Mouse (Mus musculus): ENCODE measurements at regions not wholly inside any gene's neighbourhood (a gene's known extent, or its start where the extent isn't known, plus 50 kb on each side); places are given as distances from the start of the nearest gene placed in this dataset.

DNA sequence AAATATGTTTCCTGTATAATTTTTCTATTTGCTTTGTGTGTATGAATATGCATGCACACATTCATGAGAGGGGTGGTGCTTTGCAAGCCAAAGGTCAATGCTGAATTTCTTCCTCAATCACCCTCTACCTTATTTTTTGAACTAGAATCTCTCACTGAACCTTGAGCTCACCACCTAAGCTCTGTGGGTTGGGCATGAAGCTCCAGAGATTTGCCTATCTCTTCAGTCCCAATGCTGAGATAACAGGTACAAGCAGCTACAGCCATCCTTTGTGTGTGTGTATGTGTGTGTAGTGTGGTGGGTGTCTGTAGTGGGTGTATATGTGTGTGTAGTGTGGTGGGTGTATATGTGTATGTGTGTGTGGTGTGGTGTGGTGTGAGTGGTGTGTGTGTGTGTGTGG, 295.7 kb upstream of the Cited2 start:
- Histone ChIP-seq H3K9me3 (replicated peaks; ENCODE audit: control insufficient read depth, low read length) (no peaks in the 10 kb centered on the region), H3K27ac (replicated peaks; ENCODE audit: low read depth, low read length) (no peak overlapping the region), H3K9ac (replicated peaks; ENCODE audit: low read length) (no peak overlapping the region), H3K27me3 (ENCODE audit: control insufficient read depth, insufficient read depth, low read length) (no peaks in the 10 kb centered on the region), H3K36me3 (replicated peaks; ENCODE audit: control insufficient read depth, insufficient read depth, low read depth, low read length) (no peaks in the 10 kb centered on the region), H3K4me3 (ENCODE audit: low read depth, low read length) (no peak overlapping the region), H3K4me2 (ENCODE audit: low read depth, low read length) (no peak overlapping the region), H3K4me1 (ENCODE audit: control insufficient read depth, insufficient read depth, low read length) (no peaks in the 10 kb centered on the region)
- ATAC-seq (replicated peaks; ENCODE audit: insufficient number of reproducible peaks, low FRiP score, low TSS enrichment, low read depth) (no peak), DNase-seq (ENCODE audit: low spot score) (no peak)

DNA sequence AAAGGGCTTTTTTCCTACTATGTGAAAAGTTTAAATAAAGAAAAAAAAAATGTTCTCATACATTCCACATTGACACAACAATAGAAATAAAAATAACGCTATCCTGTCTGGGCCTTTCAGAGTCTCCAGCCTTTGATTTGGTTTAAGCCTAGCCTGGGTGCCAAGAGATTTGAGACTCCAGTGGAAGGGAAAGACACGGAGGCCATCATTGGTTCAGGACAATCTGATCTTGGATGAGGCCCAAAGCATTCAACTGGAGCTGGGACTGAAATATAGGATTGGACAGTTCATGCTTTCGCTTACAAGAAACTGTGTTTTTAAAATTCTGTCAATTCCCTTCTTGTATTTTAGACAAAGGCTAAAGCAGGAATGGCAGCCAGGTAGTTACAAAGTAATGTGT, 294.7 kb upstream of the Cited2 start:
- no peaks in the 10 kb centered on the region for H3K4me1 ChIP-seq (ENCODE audit: control insufficient read depth, insufficient read depth, low read length)
- ATAC-seq (replicated peaks; ENCODE audit: insufficient number of reproducible peaks, low FRiP score, low TSS enrichment, low read depth) (no peak), DNase-seq (ENCODE audit: low spot score) (no peak)
- H3K4me2 ChIP-seq (ENCODE audit: low read depth, low read length): no peak overlapping the region
- H3K4me3 ChIP-seq (ENCODE audit: low read depth, low read length): no peak overlapping the region
- H3K27me3 ChIP-seq (ENCODE audit: control insufficient read depth, insufficient read depth, low read length): no peaks in the 10 kb centered on the region
- no peaks in the 10 kb centered on the region for H3K9me3 ChIP-seq (replicated peaks; ENCODE audit: control insufficient read depth, low read length)
- 86% methylated on average over 3 of the region's 3 CpGs for WGBS
- no peaks in the 10 kb centered on the region for H3K36me3 ChIP-seq (replicated peaks; ENCODE audit: control insufficient read depth, insufficient read depth, low read depth, low read length)
- H3K27ac ChIP-seq (replicated peaks; ENCODE audit: low read depth, low read length): no peak overlapping the region
- H3K9ac ChIP-seq (replicated peaks; ENCODE audit: low read length): no peak overlapping the region

- Histone ChIP-seq H3K36me3 (replicated peaks; ENCODE audit: control insufficient read depth, insufficient read depth, low read depth, low read length) (no peaks in the 10 kb centered on the region), H3K9me3 (replicated peaks; ENCODE audit: control insufficient read depth, low read length) (no peaks in the 10 kb centered on the region), H3K9ac (replicated peaks; ENCODE audit: low read length) (no peak overlapping the region), H3K4me1 (ENCODE audit: control insufficient read depth, insufficient read depth, low read length) (no peaks in the 10 kb centered on the region), H3K27me3 (ENCODE audit: control insufficient read depth, insufficient read depth, low read length) (no peaks in the 10 kb centered on the region), H3K27ac (replicated peaks; ENCODE audit: low read depth, low read length) (no peak overlapping the region), H3K4me2 (ENCODE audit: low read depth, low read length) (no peak overlapping the region), H3K4me3 (ENCODE audit: low read depth, low read length) (no peak overlapping the region)
- ATAC-seq (replicated peaks; ENCODE audit: insufficient number of reproducible peaks, low FRiP score, low TSS enrichment, low read depth) (no peak), DNase-seq (ENCODE audit: low spot score) (no peak)
- WGBS: 84% methylated on average over 8 of the region's 8 CpGs
Measured at GRCm38 (mm10) chr10:17431068-17431467, 291.9 kb upstream of the Cited2 start.

DNA sequence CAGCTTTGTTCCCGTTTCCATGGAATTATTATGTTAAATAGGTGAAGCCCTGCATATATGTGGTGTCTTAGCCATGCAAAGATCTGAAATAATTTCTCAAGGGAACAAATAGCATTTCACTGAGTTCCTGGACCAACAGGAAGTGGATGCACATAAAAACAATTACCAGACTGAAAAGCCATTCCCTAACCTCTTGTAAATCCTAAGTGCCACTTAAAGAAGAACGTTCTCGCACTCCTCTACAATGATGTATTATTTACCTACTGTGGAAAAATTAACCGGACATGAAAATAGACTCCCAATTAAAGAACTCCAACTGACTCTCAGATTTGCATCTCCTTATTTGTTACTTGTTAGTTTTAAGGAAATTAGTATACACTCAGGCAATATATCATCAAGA, 288.9 kb upstream of the Cited2 start:
- no peak for DNase-seq (ENCODE audit: low spot score)
- Histone ChIP-seq H3K9me3 (replicated peaks; ENCODE audit: control insufficient read depth, low read length) (no peaks in the 10 kb centered on the region), H3K4me1 (ENCODE audit: control insufficient read depth, insufficient read depth, low read length) (no peaks in the 10 kb centered on the region), H3K27me3 (ENCODE audit: control insufficient read depth, insufficient read depth, low read length) (no peaks in the 10 kb centered on the region), H3K27ac (replicated peaks; ENCODE audit: low read depth, low read length) (no peak overlapping the region), H3K9ac (replicated peaks; ENCODE audit: low read length) (no peak overlapping the region), H3K4me2 (ENCODE audit: low read depth, low read length) (no peak overlapping the region), H3K36me3 (replicated peaks; ENCODE audit: control insufficient read depth, insufficient read depth, low read depth, low read length) (no peaks in the 10 kb centered on the region), H3K4me3 (ENCODE audit: low read depth, low read length) (no peak overlapping the region)
- 89% methylated on average over 4 of the region's 4 CpGs for WGBS
- no peak for ATAC-seq (replicated peaks; ENCODE audit: insufficient number of reproducible peaks, low FRiP score, low TSS enrichment, low read depth)

DNA sequence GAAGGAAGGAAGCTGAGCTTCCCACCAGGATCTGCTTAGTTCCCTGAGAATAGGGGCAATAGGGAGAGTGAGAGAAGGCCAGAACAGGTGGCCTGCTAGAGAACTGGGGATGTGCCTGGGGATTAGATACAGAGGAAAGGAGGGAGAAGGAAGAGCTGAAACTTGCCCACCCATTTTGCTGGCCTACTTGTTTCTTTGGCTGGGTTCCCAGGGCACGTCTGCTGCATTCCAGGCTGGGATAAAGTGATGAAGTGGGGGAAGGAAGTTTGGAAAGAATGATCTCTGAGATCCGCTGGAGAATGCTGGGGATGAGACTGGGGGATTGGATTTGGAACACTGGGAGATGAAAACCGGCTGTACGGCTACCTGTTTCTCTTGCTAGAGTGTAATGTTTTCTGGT, 272.8 kb upstream of the Cited2 start:
- Histone ChIP-seq H3K27ac (replicated peaks; ENCODE audit: low read depth, low read length) (no peak overlapping the region), H3K9me3 (replicated peaks; ENCODE audit: control insufficient read depth, low read length) (no peaks in the 10 kb centered on the region), H3K4me2 (ENCODE audit: low read depth, low read length) (no peak overlapping the region), H3K4me1 (ENCODE audit: control insufficient read depth, insufficient read depth, low read length) (no peaks in the 10 kb centered on the region), H3K27me3 (ENCODE audit: control insufficient read depth, insufficient read depth, low read length) (no peaks in the 10 kb centered on the region), H3K36me3 (replicated peaks; ENCODE audit: control insufficient read depth, insufficient read depth, low read depth, low read length) (no peaks in the 10 kb centered on the region), H3K4me3 (ENCODE audit: low read depth, low read length) (no peak overlapping the region), H3K9ac (replicated peaks; ENCODE audit: low read length) (no peak overlapping the region)
- DNase-seq (ENCODE audit: low spot score) (no peak), ATAC-seq (replicated peaks; ENCODE audit: insufficient number of reproducible peaks, low FRiP score, low TSS enrichment, low read depth) (no peak)
- WGBS: 84% methylated on average over 4 of the region's 4 CpGs

DNA sequence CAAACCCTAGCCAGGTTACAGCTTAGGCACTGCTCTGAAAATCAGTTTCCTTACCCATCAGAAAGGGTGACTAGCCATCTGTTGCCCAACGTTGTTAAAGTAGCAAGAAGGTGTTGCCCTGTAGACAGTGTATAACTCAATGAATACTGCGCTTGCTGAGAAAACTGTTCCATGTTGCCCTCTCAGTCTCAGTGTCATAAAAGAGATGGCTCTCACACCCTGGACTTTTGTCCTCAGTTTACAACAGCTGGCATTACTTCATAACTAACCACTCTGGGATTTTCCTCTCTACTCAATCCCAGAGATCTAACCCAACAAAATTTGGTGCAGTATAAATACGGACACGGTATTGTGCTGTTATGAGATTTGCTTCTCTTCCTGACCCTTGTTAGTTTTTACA, 252.1 kb upstream of the Cited2 start:
- ATAC-seq (replicated peaks; ENCODE audit: insufficient number of reproducible peaks, low FRiP score, low TSS enrichment, low read depth): no peak

GRCm38 (mm10) chr10:17472536-17472935, 250.5 kb upstream of the Cited2 start:
- Histone ChIP-seq H3K4me3 (ENCODE audit: low read depth, low read length) (no peak overlapping the region), H3K4me1 (ENCODE audit: control insufficient read depth, insufficient read depth, low read length) (no peaks in the 10 kb centered on the region), H3K9ac (replicated peaks; ENCODE audit: low read length) (no peak overlapping the region), H3K36me3 (replicated peaks; ENCODE audit: control insufficient read depth, insufficient read depth, low read depth, low read length) (no peaks in the 10 kb centered on the region), H3K27ac (replicated peaks; ENCODE audit: low read depth, low read length) (no peak overlapping the region), H3K27me3 (ENCODE audit: control insufficient read depth, insufficient read depth, low read length) (no peaks in the 10 kb centered on the region), H3K4me2 (ENCODE audit: low read depth, low read length) (no peak overlapping the region), H3K9me3 (replicated peaks; ENCODE audit: control insufficient read depth, low read length) (no peaks in the 10 kb centered on the region)
- ATAC-seq (replicated peaks; ENCODE audit: insufficient number of reproducible peaks, low FRiP score, low TSS enrichment, low read depth) (no peak), DNase-seq (ENCODE audit: low spot score) (no peak)
- WGBS: 52% methylated on average over 5 of the region's 5 CpGs

More for the DNA sequence above, 252.1 kb upstream of the Cited2 start:
- Histone ChIP-seq H3K27ac (replicated peaks; ENCODE audit: low read depth, low read length) (no peak overlapping the region), H3K4me3 (ENCODE audit: low read depth, low read length) (no peak overlapping the region), H3K9me3 (replicated peaks; ENCODE audit: control insufficient read depth, low read length) (no peaks in the 10 kb centered on the region), H3K4me2 (ENCODE audit: low read depth, low read length) (no peak overlapping the region), H3K4me1 (ENCODE audit: control insufficient read depth, insufficient read depth, low read length) (no peaks in the 10 kb centered on the region), H3K36me3 (replicated peaks; ENCODE audit: control insufficient read depth, insufficient read depth, low read depth, low read length) (no peaks in the 10 kb centered on the region), H3K9ac (replicated peaks; ENCODE audit: low read length) (no peak overlapping the region), H3K27me3 (ENCODE audit: control insufficient read depth, insufficient read depth, low read length) (no peaks in the 10 kb centered on the region)
- 85% methylated on average over 4 of the region's 4 CpGs for WGBS
- no peak for DNase-seq (ENCODE audit: low spot score)

GRCm38 (mm10) chr10:17475976-17476375, 247.0 kb upstream of the Cited2 start:
- no peak overlapping the region for H3K27ac ChIP-seq (replicated peaks; ENCODE audit: low read depth, low read length)
- H3K36me3 ChIP-seq (replicated peaks; ENCODE audit: control insufficient read depth, insufficient read depth, low read depth, low read length): no peaks in the 10 kb centered on the region
- 90% methylated on average over 3 of the region's 3 CpGs for WGBS
- no peak for ATAC-seq (replicated peaks; ENCODE audit: insufficient number of reproducible peaks, low FRiP score, low TSS enrichment, low read depth)
- no peaks in the 10 kb centered on the region for H3K9me3 ChIP-seq (replicated peaks; ENCODE audit: control insufficient read depth, low read length)
- H3K27me3 ChIP-seq (ENCODE audit: control insufficient read depth, insufficient read depth, low read length): no peaks in the 10 kb centered on the region
- no peak for DNase-seq (ENCODE audit: low spot score)
- no peak overlapping the region for H3K4me2 ChIP-seq (ENCODE audit: low read depth, low read length)
- H3K9ac ChIP-seq (replicated peaks; ENCODE audit: low read length): no peak overlapping the region
- H3K4me1 ChIP-seq (ENCODE audit: control insufficient read depth, insufficient read depth, low read length): no peaks in the 10 kb centered on the region
- no peak overlapping the region for H3K4me3 ChIP-seq (ENCODE audit: low read depth, low read length)

DNA sequence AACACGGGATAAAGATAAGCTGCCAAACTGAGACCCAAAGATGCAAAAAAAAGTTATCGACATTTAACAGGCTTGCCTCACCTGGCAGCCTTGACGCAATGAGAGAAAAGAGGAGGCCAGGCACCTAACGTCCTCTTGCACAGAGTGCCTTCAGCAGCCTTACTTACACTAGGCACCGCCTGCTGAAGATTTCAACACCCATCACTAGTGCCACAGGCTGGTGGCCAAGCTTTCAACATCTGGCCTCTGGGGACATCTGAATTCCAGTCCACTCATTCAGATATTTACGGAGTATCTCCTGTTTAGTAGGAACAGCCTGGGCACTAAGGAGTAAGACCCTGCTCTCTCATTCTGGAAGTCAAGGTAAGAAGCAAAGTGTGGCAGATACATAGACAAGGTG, 246.3 kb upstream of the Cited2 start:
- no peaks in the 10 kb centered on the region for H3K36me3 ChIP-seq (replicated peaks; ENCODE audit: control insufficient read depth, insufficient read depth, low read depth, low read length)
- ATAC-seq (replicated peaks; ENCODE audit: insufficient number of reproducible peaks, low FRiP score, low TSS enrichment, low read depth) (no peak), DNase-seq (ENCODE audit: low spot score) (no peak)
- no peak overlapping the region for H3K4me3 ChIP-seq (ENCODE audit: low read depth, low read length)
- no peaks in the 10 kb centered on the region for H3K27me3 ChIP-seq (ENCODE audit: control insufficient read depth, insufficient read depth, low read length)
- no peaks in the 10 kb centered on the region for H3K4me1 ChIP-seq (ENCODE audit: control insufficient read depth, insufficient read depth, low read length)
- H3K27ac ChIP-seq (replicated peaks; ENCODE audit: low read depth, low read length): no peak overlapping the region
- no peak overlapping the region for H3K4me2 ChIP-seq (ENCODE audit: low read depth, low read length)
- no peaks in the 10 kb centered on the region for H3K9me3 ChIP-seq (replicated peaks; ENCODE audit: control insufficient read depth, low read length)
- H3K9ac ChIP-seq (replicated peaks; ENCODE audit: low read length): no peak overlapping the region
- 86% methylated on average over 6 of the region's 6 CpGs for WGBS

Measured in embryonic facial prominence, embryonic 11.5 days (tissue).